Mouse (Mus musculus) hindbrain, embryonic 12.5 days (tissue): Measurements from ENCODE around the gene Dynlt1f. TPM values are rescaled to one million over a fixed set of nuclear protein-coding genes. Genes with fewer than 3 reads are reported as not detected.
"Not testable (repeated sequence)": the region's sequence is repeated elsewhere in the genome, so short reads cannot be mapped to it uniquely, and the experiment has no call there.

Source experiments
- ATAC-seq: fragments of 200-750 bp; cut with Nextera tagmentation; 2 replicates; pipeline ENCODE4 v1.8.0; 2017; ENCODE audit warnings: moderate TSS enrichment; ENCODE audit not compliant: low FRiP score
- H3K27ac ChIP-seq: fragments of 300-500 bp; sonication (generic); 2 replicates; pipeline ENCODE4 v1.5.1; 2016; ENCODE audit warnings: mild to moderate bottlenecking
- H3K27me3 ChIP-seq: fragments of 300-500 bp; sonication (generic); 2 replicates; pipeline ENCODE4 v1.6.1; 2016; ENCODE audit warnings: mild to moderate bottlenecking
- H3K36me3 ChIP-seq: fragments of 300-500 bp; sonication (generic); 2 replicates; pipeline ENCODE4 v1.6.1; 2016; ENCODE audit warnings: mild to moderate bottlenecking
- H3K4me1 ChIP-seq: fragments of 300-500 bp; sonication (generic); 2 replicates; pipeline ENCODE4 v1.6.1; 2016
- H3K4me2 ChIP-seq: fragments of 300-500 bp; sonication (generic); replicated peaks from 2 replicates; pipeline ENCODE4 v1.6.1; 2016; ENCODE audit warnings: mild to moderate bottlenecking
- H3K4me3 ChIP-seq: fragments of 300-500 bp; sonication (generic); 2 replicates; pipeline ENCODE4 v1.5.1; 2016; ENCODE audit warnings: mild to moderate bottlenecking
- H3K9ac ChIP-seq: fragments of 300-500 bp; sonication (generic); 2 replicates; pipeline ENCODE4 v1.6.1; 2016; ENCODE audit warnings: mild to moderate bottlenecking, moderate library complexity
- H3K9me3 ChIP-seq: fragments of 300-500 bp; sonication (generic); replicated peaks from 2 replicates; pipeline ENCODE4 v1.6.1; 2016; ENCODE audit warnings: mild to moderate bottlenecking
- WGBS: fragments of 180-500 bp; shearing (Covaris S2); methylation state at CpG from one replicate; pipeline ENCODE4 v1.1.7; 2016; 5-methylcytosine and 5-hydroxymethylcytosine counted together
- polyA plus RNA-seq: library from polyadenylated mRNA; unstranded; fragments of >200 nt; fragmentation: Nextera tagmentation; extraction: Ambion mirVana; gene quantifications from 2 replicates; pipeline ENCODE4 v1.2.1, GENCODE M21; 2016

Gene Dynlt1f
- polyA plus RNA-seq, 1 experiment from 2014 or later = 308 TPM

DNA sequence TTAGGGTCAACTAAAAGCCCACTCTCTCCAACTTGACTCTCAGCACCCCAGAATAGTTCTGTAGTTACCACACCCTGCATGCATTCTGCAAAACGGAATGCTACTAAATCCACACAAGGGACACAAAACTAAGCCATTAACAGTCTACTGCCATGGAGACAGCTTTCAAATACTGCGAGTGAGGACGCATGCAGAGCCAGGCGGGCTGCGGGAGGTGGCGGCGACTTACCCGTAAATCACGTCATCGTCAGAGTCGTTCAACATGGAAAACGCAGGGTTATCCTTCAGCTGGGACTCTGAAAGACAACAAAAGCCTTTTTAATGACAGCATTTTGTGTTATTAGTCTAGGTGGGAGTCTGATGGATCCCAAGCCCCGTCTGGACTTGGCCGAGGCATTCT is 42.2 kb downstream of the Dynlt1f start:
- not testable (repeated sequence) for H3K4me2 ChIP-seq, H3K9me3 ChIP-seq, H3K27me3 ChIP-seq, H3K36me3 ChIP-seq, H3K4me3 ChIP-seq, H3K27ac ChIP-seq, ATAC-seq, H3K9ac ChIP-seq, H3K4me1 ChIP-seq
- 88% methylated on average over 11 of the region's 14 CpGs for WGBS

DNA sequence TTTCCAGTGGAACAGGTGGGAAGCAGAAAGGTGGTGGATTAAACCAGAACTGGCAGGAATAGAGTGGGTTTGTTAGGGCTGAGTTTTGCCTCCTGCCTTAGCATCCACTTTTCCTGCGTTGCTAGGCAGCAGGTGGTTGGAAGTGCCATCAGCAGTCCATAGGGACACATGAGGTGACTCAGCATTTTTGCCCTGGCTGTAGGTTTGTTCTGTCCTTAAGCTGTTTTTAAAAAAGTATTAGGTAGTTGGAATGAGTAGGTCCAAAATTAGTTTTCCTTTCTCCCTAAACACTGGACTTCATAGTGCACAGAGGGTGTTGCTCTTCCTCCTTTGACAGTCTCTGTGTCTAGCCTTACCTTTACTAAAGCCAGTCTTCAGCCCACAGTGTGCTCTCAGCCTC is 50.4 kb downstream of the Dynlt1f start:
- H3K9me3 ChIP-seq, H3K36me3 ChIP-seq, H3K4me2 ChIP-seq, H3K9ac ChIP-seq, H3K4me1 ChIP-seq, H3K4me3 ChIP-seq, H3K27me3 ChIP-seq, ATAC-seq, H3K27ac ChIP-seq: not testable (repeated sequence)
- WGBS = 50% methylated on average over 1 of the region's 1 CpGs

- ATAC-seq = peak; percentile 44
- peak overlapping the region; percentile 30; the same call in 1 of the 2 replicates for H3K4me2 ChIP-seq
- not testable (repeated sequence) for H3K27ac ChIP-seq, H3K36me3 ChIP-seq, H3K9ac ChIP-seq, H3K4me1 ChIP-seq, H3K4me3 ChIP-seq, H3K9me3 ChIP-seq, H3K27me3 ChIP-seq
- WGBS = 31% methylated on average over 3 of the region's 4 CpGs
Observed at GRCm38 (mm10) chr17:6602205-6602604, 53.5 kb downstream of the Dynlt1f start.

GRCm38 (mm10) chr17:6601204-6601911 is 54.3 kb downstream of the Dynlt1f start, which contains the start of gene Dynlt1c:
Gene Dynlt1c, plus strand, starts transcription at chr17:6601671.
- not testable (repeated sequence) for H3K9ac ChIP-seq, H3K4me1 ChIP-seq, H3K36me3 ChIP-seq, H3K27me3 ChIP-seq, H3K9me3 ChIP-seq
- ATAC-seq = peak; percentile 95
- peak within 1 kb of the TSS; percentile 33 for H3K4me2 ChIP-seq
- peak within 1 kb of the TSS; percentile 52; the same call in 1 of the 2 replicates for H3K27ac ChIP-seq
- WGBS = 15% methylated on average over 27 of the region's 40 CpGs
- H3K4me3 ChIP-seq = peak within 1 kb of the TSS; percentile 33

DNA sequence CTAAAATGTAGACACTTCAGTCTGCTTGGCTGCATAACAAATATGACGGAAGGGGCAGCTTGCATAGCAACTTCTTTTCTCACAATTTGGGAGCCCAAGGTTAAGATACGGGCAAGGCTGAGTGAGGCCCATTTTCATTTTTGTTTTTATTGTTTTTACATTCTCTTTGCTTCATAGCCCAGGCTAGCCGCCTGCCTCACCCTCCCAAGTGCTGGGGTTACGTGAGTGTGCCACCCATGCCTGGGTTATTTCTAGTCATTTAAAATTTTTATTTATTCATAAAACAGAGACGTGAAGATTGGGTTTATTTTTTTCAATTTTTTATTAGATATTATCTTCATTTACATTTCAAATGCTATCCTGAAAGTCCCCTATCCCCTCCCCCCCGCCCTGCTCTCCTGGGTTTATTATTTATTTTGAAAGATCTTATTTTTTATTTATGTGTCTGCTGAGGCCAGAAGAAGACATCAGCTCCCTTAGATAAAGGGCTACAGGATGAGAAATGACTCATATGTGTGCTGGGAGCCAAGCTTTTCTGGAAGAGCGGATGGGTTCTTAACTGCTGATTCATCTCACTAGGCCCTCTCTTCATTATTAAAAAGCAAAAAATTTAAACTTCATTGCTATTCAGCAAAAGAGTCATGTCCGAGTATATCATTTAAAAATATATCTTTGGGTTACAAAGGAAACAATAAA is 55.3 kb downstream of the Dynlt1f start:
- not testable (repeated sequence) for H3K36me3 ChIP-seq, H3K4me3 ChIP-seq, H3K9ac ChIP-seq, H3K27me3 ChIP-seq, H3K4me1 ChIP-seq, H3K9me3 ChIP-seq, ATAC-seq, H3K27ac ChIP-seq, H3K4me2 ChIP-seq
- WGBS = 91% methylated on average over 5 of the region's 8 CpGs

- not testable (repeated sequence) for H3K4me3 ChIP-seq, H3K4me1 ChIP-seq, H3K36me3 ChIP-seq, H3K9ac ChIP-seq, H3K27ac ChIP-seq, H3K4me2 ChIP-seq, H3K27me3 ChIP-seq, ATAC-seq, H3K9me3 ChIP-seq
- WGBS = 89% methylated on average over 7 of the region's 7 CpGs
Observed at GRCm38 (mm10) chr17:6598356-6598755, 57.3 kb downstream of the Dynlt1f start.

Other genes starting within 250 kb of the Dynlt1f start
- gene Dynlt1b, start 225.8 kb downstream of the Dynlt1f start, polyA plus RNA-seq = 850 and 876 TPM in 2 replicates
- gene Dynlt1c, start 54.2 kb downstream of the Dynlt1f start, polyA plus RNA-seq = 56.8 and 70.8 TPM in 2 replicates
- gene Sytl3, start 3.2 kb upstream of the Dynlt1f start, polyA plus RNA-seq = 0.46 TPM in 1 of 2 replicates, not detected in the other
- 97.9 and 103 TPM in 2 replicates for gene Ezr, start 126.9 kb upstream of the Dynlt1f start, polyA plus RNA-seq